Comparison of ENCODE assay signal across 8 mouse cellular contexts in genomic region chr12:16591453-16592200, GRCm38 (mm10). TPM values are rescaled to one million over a fixed set of nuclear protein-coding genes. Genes with fewer than 3 reads are reported as not detected.
DNase-seq lines count a peak whose midpoint lies in the region; ATAC-seq and TF ChIP-seq lines count a peak whose summit lies in the region.

No protein-coding gene starts in this region.

- H3K9me3 ChIP-seq in intestine, postnatal 0 days (ENCODE audit: control insufficient read depth), result no peaks in the 10 kb centered on the region
- no peaks in the 10 kb centered on the region for H3K9me3 ChIP-seq in limb, embryonic 10.5 days (replicated peaks)
- H3K9me3 ChIP-seq in midbrain, embryonic 12.5 days, result no peaks in the 10 kb centered on the region

- H3K9ac ChIP-seq in intestine, postnatal 0 days (ENCODE audit: low read depth, low read length), result no peak overlapping the region; the same call in 1 of the 2 replicates
- peak overlapping the region; percentile 35 for H3K9ac ChIP-seq in midbrain, embryonic 12.5 days (replicated peaks)

- TF ChIP-seq CTCF in intestine, postnatal 0 days (IDR thresholded peaks at IDR 0.05; ENCODE audit: low read depth), result no peak

- no peaks in the 10 kb centered on the region for H3K27me3 ChIP-seq in intestine, postnatal 0 days (replicated peaks; ENCODE audit: control insufficient read depth, insufficient read depth, low read length)
- H3K27me3 ChIP-seq in limb, embryonic 10.5 days (ENCODE audit: low read depth, poor library complexity, severe bottlenecking), result no peaks in the 10 kb centered on the region
- H3K27me3 ChIP-seq in midbrain, embryonic 12.5 days, result 0 out of 2 replicates have a peak, but pooled peaks cover 7% of the 10 kb centered on the region

- H3K4me3 ChIP-seq in intestine, postnatal 0 days (ENCODE audit: low read depth, low read length), result peak overlapping the region; percentile 34
- H3K4me3 ChIP-seq in limb, embryonic 10.5 days, result peak overlapping the region; percentile 36
- H3K4me3 ChIP-seq in midbrain, embryonic 12.5 days, result peak overlapping the region; percentile 31

- peak; percentile 79 for ATAC-seq in granulocyte monocyte progenitor cell, adult 5-6 weeks (replicated peaks; ENCODE audit: poor library complexity, severe bottlenecking)
- ATAC-seq in intestine, postnatal 0 days, result peak; percentile 92
- peak; percentile 81 for ATAC-seq in midbrain, embryonic 12.5 days (ENCODE audit: low FRiP score, low read depth)
- no peak for ATAC-seq in erythroid progenitor cell, adult 5-6 weeks (replicated peaks; ENCODE audit: low FRiP score, poor library complexity, severe bottlenecking)

- WGBS in intestine, postnatal 0 days, result 4% methylated on average over 15 of the region's 15 CpGs
- 14% methylated on average over 15 of the region's 15 CpGs for WGBS in limb, embryonic 10.5 days
- 8% methylated on average over 15 of the region's 15 CpGs for WGBS in midbrain, embryonic 12.5 days

- H3K27ac ChIP-seq in intestine, postnatal 0 days (ENCODE audit: low read depth, low read length), result peak overlapping the region; percentile 22; the same call in 1 of the 2 replicates
- H3K27ac ChIP-seq in limb, embryonic 10.5 days, result peak overlapping the region; percentile 89
- peak overlapping the region; percentile 80 for H3K27ac ChIP-seq in midbrain, embryonic 12.5 days (replicated peaks)

- DNase-seq in adrenal gland, adult 2 months, result peak; percentile 92
- DNase-seq in embryo, embryonic 10.5 days (ENCODE audit: low spot score), result peak; percentile 93
- peak; percentile 93 for DNase-seq in limb, embryonic 10.5 days (ENCODE audit: low spot score)
- DNase-seq in skeletal muscle tissue, adult 2 months (ENCODE audit: low read depth, low spot score), result peak; percentile 55

- H3K36me3 ChIP-seq in intestine, postnatal 0 days (ENCODE audit: control insufficient read depth, insufficient read depth), result no peaks in the 10 kb centered on the region
- no peaks in the 10 kb centered on the region for H3K36me3 ChIP-seq in limb, embryonic 10.5 days
- H3K36me3 ChIP-seq in midbrain, embryonic 12.5 days, result no peaks in the 10 kb centered on the region

- peaks cover 9% of the 10 kb centered on the region; the same call in 1 of the 2 replicates for H3K4me1 ChIP-seq in intestine, postnatal 0 days (replicated peaks; ENCODE audit: control insufficient read depth, insufficient read depth, low read length)
- peaks cover 61% of the 10 kb centered on the region for H3K4me1 ChIP-seq in limb, embryonic 10.5 days
- H3K4me1 ChIP-seq in midbrain, embryonic 12.5 days, result peaks cover 47% of the 10 kb centered on the region

- peak overlapping the region; percentile 61 for H3K4me2 ChIP-seq in intestine, postnatal 0 days (replicated peaks; ENCODE audit: low read depth)
- H3K4me2 ChIP-seq in midbrain, embryonic 12.5 days (replicated peaks), result peak overlapping the region; percentile 49

RNA-seq across cellular contexts. Expression of gene Lpin1, which starts 19.1 kb away (rescaled TPM):
- total RNA-seq in adrenal gland, adult 2 months (2021), result 100 to 1,000 TPM in 1 of 2 experiments, 10 to 100 TPM in 1; 72.2 to 100 TPM
- polyA plus RNA-seq in adrenal gland, adult 2 months (2012; rRNA removed), result 35.4 and 36.8 TPM in 2 replicates
- total RNA-seq in granulocyte monocyte progenitor cell, adult 5-6 weeks (2014; fragmentation: Nextera tagmentation), result 2.2 and 10.2 TPM in 2 replicates
- 2.4 and 4.5 TPM in 2 replicates for total RNA-seq in granulocyte monocyte progenitor cell, adult 5-6 weeks (2017)
- polyA plus RNA-seq in intestine, postnatal 0 days (2015; fragmentation: Nextera tagmentation; extraction: Ambion mirVana), result 3.1 and 3.6 TPM in 2 replicates
- polyA plus RNA-seq in limb, embryonic 10.5 days (2016; fragmentation: Nextera tagmentation; extraction: Ambion mirVana), result 5.1 and 7.2 TPM in 2 replicates
- 16.8 and 17.8 TPM in 2 replicates for polyA plus RNA-seq in midbrain, embryonic 12.5 days (2016; fragmentation: Nextera tagmentation; extraction: Ambion mirVana)
- total RNA-seq in erythroid progenitor cell, adult 5-6 weeks (2015; ENCODE audit: low replicate concordance), result 10.1 and 10.9 TPM in 2 replicates
- total RNA-seq in erythroid progenitor cell, adult 5-6 weeks (2017; ENCODE audit: low replicate concordance), result 12.2 and 20.9 TPM in 2 replicates

Comparison
In these comparisons a context has a peak if more than half of its experiments do, and no peak if none do; other contexts are left out.
1. H3K27ac ChIP-seq: peak in every context shown above with its lines; median percentile 89 in limb, embryonic 10.5 days; 80 in midbrain, embryonic 12.5 days; 22 in intestine, postnatal 0 days.